Mouse (Mus musculus) testis, adult 2 months (tissue): ENCODE results near the gene Lep. TPM values are rescaled to one million over a fixed set of nuclear protein-coding genes. Genes with fewer than 3 reads are reported as not detected.

ENCODE experiments used
- H3K27ac ChIP-seq: fragments of 200-500 bp; 2 replicates; pipeline ENCODE4 v1.5.1; 2012; ENCODE audit warnings: low read depth, low read length; ENCODE audit not compliant: control insufficient read depth, insufficient read depth
- H3K27me3 ChIP-seq: fragments of 200-500 bp; 2 replicates; pipeline ENCODE4 v1.6.1; 2012; ENCODE audit warnings: mild to moderate bottlenecking, low read length, moderate library complexity; ENCODE audit not compliant: control insufficient read depth, insufficient read depth
- H3K36me3 ChIP-seq: fragments of 200-500 bp; 2 replicates; pipeline ENCODE4 v1.6.1; 2012; ENCODE audit warnings: mild to moderate bottlenecking, low read length; ENCODE audit not compliant: control insufficient read depth, insufficient read depth
- H3K4me1 ChIP-seq: fragments of 200-500 bp; 2 replicates; pipeline ENCODE4 v1.6.1; 2012; ENCODE audit warnings: low read length; ENCODE audit not compliant: control insufficient read depth, insufficient read depth
- H3K4me3 ChIP-seq: fragments of 200-500 bp; 2 replicates; pipeline ENCODE4 v1.5.1; 2012; ENCODE audit warnings: low read depth, mild to moderate bottlenecking, low read length, moderate library complexity, mixed read lengths; ENCODE audit not compliant: control insufficient read depth
- CTCF ChIP-seq: fragments of 200-500 bp; IDR thresholded peaks from 2 replicates; pipeline ENCODE4 v1.5.1; 2012; ENCODE audit warnings: low read depth, mild to moderate bottlenecking, inconsistent platforms, low read length, moderate library complexity; ENCODE audit not compliant: control insufficient read depth, insufficient read depth, insufficient replicate concordance
- POLR2A ChIP-seq: fragments of 200-500 bp; IDR thresholded peaks from 2 replicates; pipeline ENCODE4 v1.6.1; 2012; ENCODE audit warnings: low read depth, mild to moderate bottlenecking, inconsistent platforms, low read length, moderate library complexity; ENCODE audit not compliant: control insufficient read depth
- polyA plus RNA-seq: library from polyadenylated mRNA; depleted of rRNA; stranded (reverse); fragments of >200 nt; gene quantifications from 2 replicates; pipeline ENCODE4 v1.2.3, GENCODE M21; 2012

Gene Lep
- polyA plus RNA-seq, 1 experiment: 1.0 TPM

DNA sequence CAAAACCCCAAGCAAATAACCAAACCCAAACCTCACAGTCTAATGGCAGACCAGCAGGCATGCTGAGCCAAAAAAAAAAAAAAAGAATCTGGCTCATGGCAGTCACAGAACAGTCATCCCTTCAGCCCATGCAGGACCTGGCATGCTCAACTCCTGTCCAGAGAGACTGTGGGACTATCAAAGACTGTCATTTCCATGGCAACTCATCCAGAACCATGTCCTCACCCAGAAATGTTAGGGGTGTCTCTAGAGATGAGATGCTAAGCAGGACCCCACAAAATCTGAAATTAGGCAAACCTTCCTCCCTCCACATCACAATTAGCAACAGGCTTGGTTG, 14.1 kb downstream of the Lep start:
- Histone ChIP-seq H3K4me3 (no peak overlapping the region), H3K4me1 (no peaks in the 10 kb centered on the region), H3K27me3 (no peaks in the 10 kb centered on the region), H3K36me3 (no peaks in the 10 kb centered on the region), H3K27ac (no peak overlapping the region)
- TF ChIP-seq POLR2A (no peak), CTCF (no peak)

DNA sequence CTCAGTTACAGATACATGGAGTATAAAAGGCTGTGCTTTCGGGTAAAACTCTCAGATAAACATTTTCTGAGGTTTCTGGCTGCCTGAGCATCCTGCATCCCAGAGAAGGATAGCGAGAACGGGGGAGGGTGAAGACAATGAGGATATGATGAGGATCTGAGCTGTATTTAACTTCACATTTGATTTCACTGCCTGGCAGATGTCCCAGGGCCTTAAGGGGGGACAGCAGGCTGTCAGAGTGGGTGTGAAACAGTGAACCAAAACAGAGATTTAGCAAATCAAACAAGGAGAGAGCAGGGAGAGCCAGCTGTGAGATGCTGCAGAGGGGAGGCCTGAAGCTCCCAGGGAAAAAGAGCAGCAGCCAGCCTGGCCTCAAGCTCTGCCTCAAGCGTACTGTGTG, 19.3 kb downstream of the Lep start:
- Histone ChIP-seq H3K4me3 (no peak overlapping the region), H3K27me3 (no peaks in the 10 kb centered on the region), H3K27ac (no peak overlapping the region), H3K36me3 (no peaks in the 10 kb centered on the region), H3K4me1 (no peaks in the 10 kb centered on the region)
- TF ChIP-seq CTCF: no peak
- TF ChIP-seq POLR2A: no peak

- Histone ChIP-seq H3K4me3 (no peak overlapping the region), H3K36me3 (no peaks in the 10 kb centered on the region), H3K27ac (no peak overlapping the region), H3K4me1 (no peaks in the 10 kb centered on the region), H3K27me3 (no peaks in the 10 kb centered on the region)
- TF ChIP-seq CTCF: no peak
- TF ChIP-seq POLR2A: no peak
Observed at GRCm38 (mm10) chr6:29081826-29082363, 21.9 kb downstream of the Lep start.

DNA sequence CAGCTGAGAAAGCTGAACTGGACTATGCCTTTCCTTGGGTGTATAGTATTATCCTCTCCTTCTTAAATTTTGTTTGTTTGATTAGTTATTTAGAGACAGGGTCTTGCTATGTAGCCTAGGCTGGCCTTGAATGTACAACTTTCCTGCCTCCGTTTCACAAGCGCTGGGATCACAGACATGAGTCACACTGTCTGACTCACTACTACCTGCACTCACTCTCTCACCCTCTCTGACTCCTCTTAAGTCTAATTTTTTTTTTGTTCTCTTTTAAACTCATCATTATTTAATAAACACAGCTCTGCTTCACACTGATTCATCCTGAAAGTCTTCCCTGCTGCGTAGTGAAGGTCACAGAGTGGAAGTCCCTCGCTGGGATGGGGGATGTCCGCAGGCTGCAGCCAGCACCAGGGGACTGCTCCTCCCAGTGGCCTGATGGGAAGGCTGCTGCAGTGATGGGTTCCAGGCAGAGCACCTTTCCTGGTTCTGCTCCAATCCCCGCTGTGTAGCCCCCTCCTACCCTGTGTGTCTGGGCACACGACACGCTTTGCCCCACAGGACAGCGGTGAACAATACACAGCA, 22.8 kb downstream of the Lep start:
- H3K4me1 ChIP-seq: no peaks in the 10 kb centered on the region

DNA sequence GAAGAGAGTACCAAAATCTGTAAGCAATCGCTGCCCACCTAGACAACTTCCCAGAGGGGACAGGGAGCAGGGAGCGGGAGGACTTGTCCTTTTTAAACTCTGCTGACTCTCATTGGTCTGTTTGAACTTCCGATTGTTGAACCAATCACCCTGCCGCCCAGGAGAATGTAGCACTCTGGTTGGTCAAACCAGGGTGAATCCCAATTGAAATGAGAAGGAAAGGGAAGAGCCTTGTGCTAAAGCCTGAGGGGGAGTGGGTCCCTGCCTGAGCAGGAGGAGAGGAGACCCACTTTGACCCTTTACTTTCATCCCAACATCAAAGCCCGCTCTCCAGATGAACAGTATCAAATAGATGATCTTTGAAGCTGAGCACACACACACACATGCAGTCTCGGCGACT, 24.4 kb downstream of the Lep start:
- no peak overlapping the region for H3K27ac ChIP-seq
- H3K4me3 ChIP-seq: no peak overlapping the region
- H3K4me1 ChIP-seq: no peaks in the 10 kb centered on the region
- TF ChIP-seq POLR2A (no peak), CTCF (no peak)
- H3K36me3 ChIP-seq: no peaks in the 10 kb centered on the region
- H3K27me3 ChIP-seq: no peaks in the 10 kb centered on the region

More for the DNA sequence above, 22.8 kb downstream of the Lep start:
- TF ChIP-seq CTCF (no peak), POLR2A (no peak)
- Histone ChIP-seq H3K27ac (no peak overlapping the region), H3K4me3 (no peak overlapping the region), H3K36me3 (no peaks in the 10 kb centered on the region), H3K27me3 (no peaks in the 10 kb centered on the region)

DNA sequence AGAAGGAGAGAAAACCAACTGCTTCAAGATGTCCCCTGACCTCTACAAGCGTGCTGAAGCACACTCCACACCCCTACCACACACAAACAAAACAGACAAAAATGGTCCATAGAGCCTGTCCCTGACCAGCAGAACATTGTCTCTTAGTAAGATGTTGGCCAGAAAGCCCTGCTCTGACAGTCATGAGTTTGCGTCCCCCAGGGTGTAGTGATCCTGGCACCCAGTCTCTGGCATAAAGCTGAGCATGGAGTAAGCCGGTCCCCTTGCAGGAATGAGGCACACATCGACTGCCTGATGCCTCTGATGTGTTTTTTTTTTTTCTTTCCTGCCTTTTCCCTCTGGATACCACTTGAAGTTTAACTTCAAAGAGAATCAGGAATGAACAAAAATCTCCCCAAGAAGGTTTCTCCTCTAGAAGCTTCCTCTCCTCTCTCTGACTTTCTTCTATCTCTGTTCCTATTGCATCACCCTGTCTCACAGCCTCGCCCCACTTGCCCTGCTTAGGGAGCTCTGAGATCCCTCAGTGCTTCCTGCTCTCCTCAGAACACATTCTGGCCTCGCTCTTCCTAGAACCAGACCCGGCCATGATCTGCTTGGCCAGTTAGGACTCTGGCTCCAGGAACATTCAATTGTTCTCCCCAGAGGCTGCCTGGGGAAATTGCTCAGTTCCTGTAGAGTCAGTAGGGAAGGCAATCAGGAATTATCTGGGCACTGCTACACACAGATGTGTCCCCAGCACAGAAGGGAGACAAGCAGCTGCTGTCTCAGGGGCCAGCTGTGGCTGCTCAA, 28.1 kb downstream of the Lep start:
- Histone ChIP-seq H3K36me3 (no peaks in the 10 kb centered on the region), H3K27ac (no peak overlapping the region), H3K4me1 (no peaks in the 10 kb centered on the region; the same call in 1 of the 2 replicates), H3K27me3 (no peaks in the 10 kb centered on the region), H3K4me3 (no peak overlapping the region)
- TF ChIP-seq CTCF (no peak), POLR2A (no peak)

DNA sequence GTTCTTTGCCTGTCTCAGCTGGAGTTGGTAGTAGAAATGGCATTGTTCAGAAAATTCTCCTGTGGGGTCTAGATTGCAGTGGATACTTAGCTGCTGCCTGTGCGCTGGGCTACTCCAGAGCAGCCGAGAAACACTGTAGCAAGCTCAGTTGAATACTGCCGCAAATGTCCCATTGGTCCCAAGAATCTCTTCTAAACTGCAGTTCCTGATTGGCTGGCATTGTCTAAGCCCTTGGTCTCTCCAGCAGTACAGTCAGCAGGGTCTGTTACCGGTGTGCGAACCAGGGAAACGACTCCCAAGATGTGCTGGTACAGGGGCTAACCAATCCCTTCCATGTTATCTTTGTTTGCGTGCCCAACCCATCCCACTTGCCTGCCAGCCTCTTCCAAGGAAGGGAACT, 32.2 kb downstream of the Lep start:
- TF ChIP-seq POLR2A (no peak), CTCF (no peak)
- no peaks in the 10 kb centered on the region; the same call in 1 of the 2 replicates for H3K4me1 ChIP-seq
- no peaks in the 10 kb centered on the region for H3K36me3 ChIP-seq
- H3K4me3 ChIP-seq: no peak overlapping the region
- no peaks in the 10 kb centered on the region for H3K27me3 ChIP-seq
- no peak overlapping the region for H3K27ac ChIP-seq
